Mouse (Mus musculus): ENCODE measurements around the gene Gas2l2. TPM values are rescaled to one million over a fixed set of nuclear protein-coding genes. Genes with fewer than 3 reads are reported as not detected.

Gene Gas2l2
- total and polyA plus RNA-seq, 3 experiments, result 0.10 TPM; not detected in 2

DNA sequence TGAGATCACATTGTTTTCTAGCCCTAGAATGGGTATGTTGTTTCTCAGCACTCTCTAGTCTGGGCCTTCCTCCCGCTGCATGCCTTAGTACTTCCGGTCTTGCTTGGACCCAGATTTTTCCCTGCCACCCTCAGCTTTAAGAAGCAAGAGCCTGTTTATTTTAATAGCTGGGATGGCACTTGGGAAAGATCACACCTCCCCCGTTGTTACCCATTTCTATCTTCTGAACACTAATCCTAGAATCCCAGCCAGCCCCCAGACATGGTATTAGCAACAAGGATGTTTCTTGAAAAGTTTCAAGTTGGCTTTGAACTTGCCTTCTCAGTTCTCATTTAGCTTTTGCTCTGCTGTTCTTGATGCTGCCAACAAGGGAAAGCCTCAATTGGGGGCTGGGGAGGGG, 22.9 kb downstream of the Gas2l2 start:
- no peak for DNase-seq
- H3K4me1 ChIP-seq (ENCODE audit: control insufficient read depth, insufficient read depth, low read length), result peaks cover 3% of the 10 kb centered on the region; the same call in 1 of the 2 replicates

DNA sequence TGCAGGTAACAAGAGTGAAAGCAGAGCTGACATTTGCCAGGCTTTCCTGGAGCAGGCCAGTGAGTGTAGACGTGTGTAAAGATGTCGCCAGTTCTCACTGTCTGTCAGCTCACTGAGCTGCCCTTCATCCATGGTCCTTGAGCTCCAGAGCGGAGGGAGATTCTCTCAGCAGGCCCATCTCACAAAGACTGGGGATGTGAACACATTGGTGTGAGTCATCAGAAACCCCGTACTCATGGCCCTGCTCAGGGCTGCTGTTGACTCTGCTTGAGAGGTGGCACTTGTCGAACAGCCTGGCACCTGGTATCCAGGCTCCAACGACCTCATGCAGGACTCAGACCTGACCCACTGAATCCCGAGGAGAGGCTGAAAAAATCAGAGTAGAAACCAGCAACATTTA, 25.5 kb downstream of the Gas2l2 start:
- Histone ChIP-seq H3K4me1 (ENCODE audit: control insufficient read depth, insufficient read depth, low read length) (no peaks in the 10 kb centered on the region), H3K27me3 (ENCODE audit: control insufficient read depth, insufficient read depth, low read length) (no peaks in the 10 kb centered on the region), H3K9ac (ENCODE audit: low read depth, low read length) (no peak overlapping the region), H3K79me2 (replicated peaks; ENCODE audit: control insufficient read depth, insufficient read depth, low read length) (no peaks in the 10 kb centered on the region), H3K4me3 (no peak overlapping the region), H3K27ac (no peak overlapping the region), H3K36me3 (ENCODE audit: control insufficient read depth, insufficient read depth, low read length) (no peaks in the 10 kb centered on the region)
- WGBS, result 76% methylated on average over 7 of the region's 7 CpGs
- DNase-seq, result no peak
- intact Hi-C loops (cut with DNase I), result no loop called here
- TF ChIP-seq CTCF (IDR thresholded peaks at IDR 0.05) (no peak), POLR2A (IDR thresholded peaks at IDR 0.05; ENCODE audit: insufficient read depth, low read depth, low read length) (no peak), EP300 (IDR thresholded peaks at IDR 0.05; ENCODE audit: insufficient read depth, low read depth, low read length) (no peak)

More for the DNA sequence above, 22.9 kb downstream of the Gas2l2 start:
- Histone ChIP-seq H3K27ac (no peak overlapping the region), H3K9ac (ENCODE audit: low read depth, low read length) (no peak overlapping the region), H3K4me3 (no peak overlapping the region), H3K79me2 (replicated peaks; ENCODE audit: control insufficient read depth, insufficient read depth, low read length) (no peaks in the 10 kb centered on the region), H3K36me3 (ENCODE audit: control insufficient read depth, insufficient read depth, low read length) (no peaks in the 10 kb centered on the region), H3K27me3 (ENCODE audit: control insufficient read depth, insufficient read depth, low read length) (no peaks in the 10 kb centered on the region)
- intact Hi-C loops (cut with DNase I), result no loop called here
- 58% methylated on average over 3 of the region's 3 CpGs for WGBS
- no peak for TF ChIP-seq POLR2A (IDR thresholded peaks at IDR 0.05; ENCODE audit: insufficient read depth, low read depth, low read length)
- TF ChIP-seq CTCF (IDR thresholded peaks at IDR 0.05), result no peak
- no peak for TF ChIP-seq EP300 (IDR thresholded peaks at IDR 0.05; ENCODE audit: insufficient read depth, low read depth, low read length)

DNA sequence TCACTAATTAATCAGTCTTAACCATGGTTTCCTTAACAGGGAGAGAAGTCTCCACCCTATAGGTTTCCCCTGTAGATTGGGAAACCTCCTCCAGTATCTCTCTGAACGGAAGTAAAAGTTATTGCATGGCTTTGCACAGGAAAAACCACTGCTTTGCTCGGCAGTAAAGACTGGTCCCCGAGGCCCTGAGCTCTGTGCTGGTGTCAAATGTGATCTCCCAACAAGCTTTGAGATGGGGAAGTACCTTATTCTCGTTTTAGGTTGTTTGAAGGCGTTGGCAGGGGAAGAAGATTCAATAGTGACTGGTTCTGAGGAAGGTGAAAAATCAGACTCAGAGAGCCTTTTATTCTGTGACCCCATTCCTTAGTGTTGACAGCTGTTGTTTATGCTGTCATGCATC, 30.5 kb downstream of the Gas2l2 start:
- H3K4me1 ChIP-seq (ENCODE audit: control insufficient read depth, insufficient read depth, low read length), result peaks cover 4% of the 10 kb centered on the region
- no peak overlapping the region for H3K4me3 ChIP-seq
- no peaks in the 10 kb centered on the region for H3K79me2 ChIP-seq (replicated peaks; ENCODE audit: control insufficient read depth, insufficient read depth, low read length)
- intact Hi-C loops (cut with DNase I), result no loop called here
- no peak overlapping the region for H3K9ac ChIP-seq (ENCODE audit: low read depth, low read length)
- H3K27me3 ChIP-seq (ENCODE audit: control insufficient read depth, insufficient read depth, low read length), result no peaks in the 10 kb centered on the region
- no peak for DNase-seq
- TF ChIP-seq POLR2A (IDR thresholded peaks at IDR 0.05; ENCODE audit: insufficient read depth, low read depth, low read length) (no peak), EP300 (IDR thresholded peaks at IDR 0.05; ENCODE audit: insufficient read depth, low read depth, low read length) (no peak), CTCF (IDR thresholded peaks at IDR 0.05) (no peak)
- H3K27ac ChIP-seq, result no peak overlapping the region
- 70% methylated on average over 5 of the region's 5 CpGs for WGBS
- H3K36me3 ChIP-seq (ENCODE audit: control insufficient read depth, insufficient read depth, low read length), result peaks cover 6% of the 10 kb centered on the region

DNA sequence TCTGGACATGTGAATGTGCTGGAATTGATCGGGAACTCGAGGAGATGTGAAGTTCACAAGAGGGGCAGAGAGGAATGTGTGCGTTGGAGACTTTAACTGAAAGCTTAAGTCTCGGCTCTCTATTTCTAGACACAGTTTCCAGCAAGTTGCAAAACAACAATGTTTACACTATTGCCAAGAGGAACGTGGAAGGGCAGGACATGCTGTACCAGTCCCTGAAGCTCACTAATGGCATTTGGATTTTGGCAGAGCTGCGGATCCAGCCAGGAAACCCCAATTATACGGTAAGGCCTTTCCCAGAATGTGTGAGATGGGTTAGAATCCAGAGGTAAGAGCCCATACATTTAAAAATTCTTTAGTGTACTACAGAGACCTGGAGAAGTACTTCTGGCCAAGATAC, 31.6 kb downstream of the Gas2l2 start:
- Histone ChIP-seq H3K27ac (peak overlapping the region; percentile 47), H3K4me3 (no peak overlapping the region), H3K36me3 (ENCODE audit: control insufficient read depth, insufficient read depth, low read length) (peaks cover 6% of the 10 kb centered on the region), H3K9ac (ENCODE audit: low read depth, low read length) (no peak overlapping the region), H3K79me2 (replicated peaks; ENCODE audit: control insufficient read depth, insufficient read depth, low read length) (no peaks in the 10 kb centered on the region), H3K27me3 (ENCODE audit: control insufficient read depth, insufficient read depth, low read length) (no peaks in the 10 kb centered on the region), H3K4me1 (ENCODE audit: control insufficient read depth, insufficient read depth, low read length) (peaks cover 4% of the 10 kb centered on the region)
- TF ChIP-seq EP300 (IDR thresholded peaks at IDR 0.05; ENCODE audit: insufficient read depth, low read depth, low read length) (0 out of 2 replicates have a peak, but pooled peaks have one; percentile 48), POLR2A (IDR thresholded peaks at IDR 0.05; ENCODE audit: insufficient read depth, low read depth, low read length) (no peak)
- DNase-seq, result peak in 1 of 2 experiments; percentile 46
- intact Hi-C loops (cut with DNase I), result no loop called here
- WGBS, result 67% methylated on average over 7 of the region's 7 CpGs

DNA sequence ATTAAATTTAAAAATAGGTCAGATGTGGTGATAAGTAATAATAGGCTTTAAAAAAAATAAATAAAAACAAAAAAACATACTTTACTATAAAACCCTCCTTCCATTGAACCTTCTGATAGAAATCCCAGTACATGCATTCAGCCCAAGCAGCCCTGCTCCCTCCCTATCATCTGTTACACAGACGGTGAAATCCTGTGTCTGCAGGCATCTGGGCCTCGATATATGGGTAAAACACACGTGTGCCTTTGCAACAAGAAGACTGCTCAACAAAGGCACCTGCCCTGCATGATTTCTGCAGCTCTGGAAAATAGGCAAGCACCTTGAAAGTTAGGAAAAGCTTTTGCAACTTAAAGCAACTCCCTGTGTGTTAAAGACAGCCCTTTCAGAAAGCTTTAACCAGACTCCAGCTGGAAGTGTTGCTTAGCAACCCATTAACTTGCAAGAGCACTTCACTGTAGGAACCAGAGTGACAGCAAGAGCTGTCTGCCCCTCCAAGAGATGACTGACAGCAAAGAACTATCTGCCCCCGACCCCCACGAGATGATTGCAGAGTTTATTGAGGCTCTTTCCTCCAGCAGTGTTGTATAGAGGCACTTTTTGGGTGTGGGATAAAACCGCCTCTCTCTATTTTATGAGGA, 34.3 kb downstream of the Gas2l2 start:
- Histone ChIP-seq H3K9ac (ENCODE audit: low read depth, low read length) (no peak overlapping the region), H3K4me3 (no peak overlapping the region), H3K27ac (no peak overlapping the region), H3K36me3 (ENCODE audit: control insufficient read depth, insufficient read depth, low read length) (peaks cover 9% of the 10 kb centered on the region), H3K27me3 (ENCODE audit: control insufficient read depth, insufficient read depth, low read length) (no peaks in the 10 kb centered on the region), H3K4me1 (ENCODE audit: control insufficient read depth, insufficient read depth, low read length) (peaks cover 4% of the 10 kb centered on the region), H3K79me2 (replicated peaks; ENCODE audit: control insufficient read depth, insufficient read depth, low read length) (0 out of 2 replicates have a peak, but pooled peaks cover 1% of the 10 kb centered on the region)
- DNase-seq, result no peak
- no peak for TF ChIP-seq CTCF (IDR thresholded peaks at IDR 0.05)
- no peak for TF ChIP-seq POLR2A (IDR thresholded peaks at IDR 0.05; ENCODE audit: insufficient read depth, low read depth, low read length)
- no peak for TF ChIP-seq EP300 (IDR thresholded peaks at IDR 0.05; ENCODE audit: insufficient read depth, low read depth, low read length)
- intact Hi-C loops (cut with DNase I), result no loop called here
- 52% methylated on average over 6 of the region's 6 CpGs for WGBS

DNA sequence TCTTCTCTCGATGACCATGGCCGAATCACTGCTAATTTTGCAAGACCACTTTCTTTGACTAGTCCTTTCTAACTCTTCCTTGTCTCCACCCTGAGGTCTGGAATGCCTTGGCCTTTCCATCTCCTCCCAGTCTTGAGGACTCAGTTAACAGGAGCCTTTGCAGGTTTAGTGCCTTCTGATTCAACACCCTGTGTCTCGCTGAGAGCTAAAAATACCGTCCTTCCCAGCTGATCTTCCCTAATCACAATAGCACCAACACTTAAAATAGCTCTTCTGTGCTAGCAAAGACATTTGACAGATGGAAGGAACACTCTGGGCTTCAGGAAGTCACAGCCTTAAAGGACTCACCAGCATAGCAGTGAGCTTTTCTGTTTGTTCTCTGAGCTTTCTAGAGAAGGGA, 36.2 kb downstream of the Gas2l2 start:
- intact Hi-C loops (cut with DNase I), result no loop called here
- peak; percentile 30 to 38 for DNase-seq
- 0 out of 2 replicates have a peak, but pooled peaks cover 1% of the 10 kb centered on the region for H3K79me2 ChIP-seq (replicated peaks; ENCODE audit: control insufficient read depth, insufficient read depth, low read length)
- H3K4me3 ChIP-seq, result no peak overlapping the region
- TF ChIP-seq POLR2A (IDR thresholded peaks at IDR 0.05; ENCODE audit: insufficient read depth, low read depth, low read length) (peak; percentile 84), CTCF (IDR thresholded peaks at IDR 0.05) (no peak), EP300 (IDR thresholded peaks at IDR 0.05; ENCODE audit: insufficient read depth, low read depth, low read length) (0 out of 2 replicates have a peak, but pooled peaks have one; percentile 9)
- no peaks in the 10 kb centered on the region for H3K27me3 ChIP-seq (ENCODE audit: control insufficient read depth, insufficient read depth, low read length)
- H3K36me3 ChIP-seq (ENCODE audit: control insufficient read depth, insufficient read depth, low read length), result peaks cover 9% of the 10 kb centered on the region
- H3K27ac ChIP-seq, result peak overlapping the region; percentile 89
- peaks cover 4% of the 10 kb centered on the region for H3K4me1 ChIP-seq (ENCODE audit: control insufficient read depth, insufficient read depth, low read length)
- WGBS, result 34% methylated on average over 4 of the region's 4 CpGs
- peak overlapping the region; percentile 50; the same call in 1 of the 2 replicates for H3K9ac ChIP-seq (ENCODE audit: low read depth, low read length)

Data from heart, adult 2 months (tissue).